Mouse (Mus musculus): ENCODE measurements around the gene Antxr1.

Antxr1 gene

GRCm38 (mm10) chr6:87287251-87287650 lies 48.4 kb downstream of the Antxr1 start:
- no peak for DNase-seq

GRCm38 (mm10) chr6:87285365-87285749 lies 50.3 kb downstream of the Antxr1 start:
- DNase-seq, result no peak

DNA sequence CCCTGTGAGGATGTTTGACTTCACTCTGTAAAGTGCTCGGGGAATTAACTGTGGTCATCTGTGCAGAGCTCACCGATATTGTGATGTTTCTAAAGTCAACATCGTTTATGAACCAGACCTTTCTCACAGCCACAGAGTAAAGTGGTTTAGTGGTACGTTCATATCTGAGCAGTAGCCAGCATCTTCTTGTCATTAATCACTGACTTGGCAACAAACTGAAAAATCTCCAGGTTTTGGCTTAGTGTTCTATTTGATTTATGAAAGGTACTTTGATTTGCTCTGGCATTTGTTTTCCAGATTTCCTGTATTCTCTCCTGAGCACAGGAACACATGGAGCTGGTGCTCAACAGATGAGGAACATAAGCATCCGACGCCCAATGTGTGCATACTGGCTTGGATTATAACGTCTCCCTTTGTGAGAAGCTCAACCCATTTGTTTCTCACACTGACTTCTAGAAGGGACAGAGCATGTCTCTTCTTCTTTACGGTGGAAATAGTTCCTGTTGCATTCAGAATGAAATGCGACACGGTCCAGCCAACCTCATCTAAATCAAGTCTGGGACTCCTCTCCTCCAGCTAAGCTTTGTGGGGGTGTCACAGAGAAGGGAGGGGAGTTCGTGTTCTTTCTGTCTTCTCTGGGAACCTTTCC lies 50.8 kb downstream of the Antxr1 start:
- DNase-seq, result no peak

- peak; percentile 91 for DNase-seq
Measured at GRCm38 (mm10) chr6:87282346-87282781, 53.3 kb downstream of the Antxr1 start.

DNA sequence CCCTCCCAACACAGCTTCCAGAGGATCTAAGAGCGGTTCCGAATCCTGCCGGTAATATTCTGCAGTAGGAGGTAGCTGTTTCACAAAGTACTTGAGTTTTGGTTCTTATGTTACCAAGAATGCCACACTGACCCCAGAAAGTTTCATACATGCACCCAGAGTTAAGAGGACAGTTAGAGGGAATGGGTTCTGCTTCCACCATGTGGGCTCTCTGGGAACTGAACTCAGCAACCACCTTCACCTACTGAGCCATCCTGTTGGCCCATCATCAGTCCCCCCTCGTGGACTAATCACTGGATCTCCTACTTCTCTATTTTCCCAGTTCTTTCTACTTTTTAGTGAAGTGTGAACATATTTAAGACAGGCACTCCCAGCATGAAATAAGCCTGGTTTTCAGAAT lies 53.9 kb downstream of the Antxr1 start:
- DNase-seq, result no peak

DNA sequence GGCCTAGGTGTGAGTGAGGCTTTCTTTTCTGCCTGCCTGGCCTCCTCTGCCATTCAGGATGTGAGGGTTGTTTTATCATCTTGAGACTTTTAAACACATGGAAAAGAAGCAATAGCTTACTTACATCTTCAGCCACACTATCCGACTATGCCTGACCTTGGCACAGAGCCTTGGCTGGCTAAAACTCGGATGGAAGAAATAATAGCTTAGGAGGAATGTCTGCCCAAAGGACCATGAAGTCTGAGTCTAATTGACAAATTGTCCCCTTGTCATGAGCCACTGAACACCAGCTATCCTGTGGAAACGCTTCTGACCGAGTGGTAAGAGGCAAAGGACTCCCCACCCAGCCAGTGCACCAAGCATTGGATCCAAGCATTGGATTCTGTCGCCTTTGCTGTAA lies 57.5 kb downstream of the Antxr1 start:
- DNase-seq, result peak; percentile 10

DNA sequence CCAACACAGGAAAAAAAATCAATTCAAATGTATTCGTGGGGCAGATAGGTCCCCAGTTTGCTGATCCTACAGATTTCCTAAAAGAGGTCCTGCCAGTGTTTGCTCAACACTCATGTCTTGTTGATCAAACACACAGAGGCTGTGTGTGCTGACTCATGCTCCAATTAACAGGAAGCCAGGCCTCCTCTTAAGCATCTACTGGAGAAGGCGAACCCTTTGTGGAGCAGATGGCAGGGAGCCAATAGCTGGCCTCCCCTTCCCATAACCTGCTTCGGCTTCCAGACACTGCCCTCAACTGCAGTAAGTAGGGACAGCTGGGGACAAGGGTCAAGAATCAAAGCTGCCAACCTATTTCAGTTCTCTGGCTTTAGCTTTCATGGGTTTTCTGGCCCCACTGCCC lies 58.1 kb downstream of the Antxr1 start:
- peak; percentile 31 for DNase-seq

DNA sequence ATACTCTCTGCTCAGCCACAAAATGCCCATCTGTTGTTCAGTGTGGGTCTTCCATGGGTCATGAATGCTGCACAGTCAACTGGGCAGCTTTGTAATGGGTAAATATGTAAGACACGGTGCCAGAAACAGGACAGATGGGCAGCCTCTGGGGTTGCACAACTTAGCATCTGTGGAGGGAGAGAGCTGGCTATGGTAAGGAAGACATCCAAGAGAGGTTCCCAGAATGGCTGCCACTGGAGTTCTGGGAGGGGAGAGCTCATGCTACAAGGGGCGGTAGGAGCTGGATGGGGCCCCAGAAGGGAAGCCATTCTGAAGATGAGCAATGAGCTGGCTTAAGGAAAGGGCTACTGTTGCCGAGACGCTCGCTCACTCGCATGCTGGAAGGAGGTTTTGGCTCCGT lies 58.7 kb downstream of the Antxr1 start:
- DNase-seq, result no peak

DNA sequence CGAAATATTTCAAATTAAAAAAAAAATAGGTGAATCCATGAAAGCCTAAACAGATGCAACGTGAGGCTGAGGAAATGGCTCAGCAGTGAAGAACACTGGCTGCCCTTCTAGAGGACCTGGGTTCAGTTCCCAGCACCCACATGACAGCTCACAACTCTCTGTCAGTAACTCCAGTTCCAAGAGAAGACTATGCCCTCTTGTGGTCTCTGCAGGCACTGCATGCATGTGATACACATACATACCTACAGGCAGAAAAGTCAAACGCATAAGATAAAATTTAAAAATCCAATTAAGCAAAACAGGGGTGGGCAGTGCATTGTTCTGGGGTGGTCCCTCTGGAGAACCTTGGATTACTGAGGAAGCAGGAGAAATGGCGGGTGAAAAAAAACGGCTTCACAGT lies 60.8 kb downstream of the Antxr1 start:
- DNase-seq, result no peak

DNA sequence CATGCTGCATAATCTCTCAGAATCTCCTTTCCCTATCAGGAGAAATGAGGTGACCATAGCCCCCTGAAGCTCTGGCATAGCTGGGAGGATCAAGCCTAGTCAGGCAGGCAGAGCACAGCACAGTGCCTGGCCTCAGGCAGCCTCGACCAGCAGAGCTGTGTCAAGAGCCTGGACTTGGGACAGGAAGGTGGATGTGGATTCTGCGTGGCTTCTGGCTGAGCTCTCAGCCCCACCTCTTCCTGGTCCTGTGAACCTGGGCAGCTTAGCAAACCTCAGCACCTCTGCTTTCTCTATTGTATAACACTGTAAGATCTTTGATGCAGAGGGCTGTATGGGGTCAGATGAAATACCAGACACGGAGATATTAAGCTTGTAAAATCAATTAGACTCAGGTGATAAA lies 61.8 kb downstream of the Antxr1 start:
- no peak for DNase-seq

DNA sequence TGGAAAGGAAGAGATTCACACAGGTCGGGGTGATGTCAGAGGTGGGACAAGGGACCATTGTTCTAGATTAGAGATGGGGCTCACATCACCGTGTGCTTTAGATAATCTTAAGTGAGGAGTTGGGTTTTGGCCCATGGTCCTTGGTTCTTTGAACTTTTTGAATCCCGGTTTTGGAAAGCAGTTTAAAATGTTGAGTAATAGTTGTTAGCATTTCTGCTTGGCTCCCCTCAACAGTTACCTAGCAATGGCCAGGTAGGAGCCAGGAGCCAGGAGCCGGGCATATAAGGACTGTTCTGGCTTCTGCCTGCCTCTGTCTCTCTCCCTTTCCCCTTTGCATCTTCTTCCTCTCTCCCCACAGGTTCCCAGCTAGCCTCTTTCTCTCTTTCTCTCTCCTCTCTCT lies 62.5 kb downstream of the Antxr1 start:
- no peak for DNase-seq

GRCm38 (mm10) chr6:87272202-87272601 lies 63.4 kb downstream of the Antxr1 start:
- no peak for DNase-seq

- DNase-seq, result no peak
Measured at GRCm38 (mm10) chr6:87270452-87270851, 65.2 kb downstream of the Antxr1 start.

DNA sequence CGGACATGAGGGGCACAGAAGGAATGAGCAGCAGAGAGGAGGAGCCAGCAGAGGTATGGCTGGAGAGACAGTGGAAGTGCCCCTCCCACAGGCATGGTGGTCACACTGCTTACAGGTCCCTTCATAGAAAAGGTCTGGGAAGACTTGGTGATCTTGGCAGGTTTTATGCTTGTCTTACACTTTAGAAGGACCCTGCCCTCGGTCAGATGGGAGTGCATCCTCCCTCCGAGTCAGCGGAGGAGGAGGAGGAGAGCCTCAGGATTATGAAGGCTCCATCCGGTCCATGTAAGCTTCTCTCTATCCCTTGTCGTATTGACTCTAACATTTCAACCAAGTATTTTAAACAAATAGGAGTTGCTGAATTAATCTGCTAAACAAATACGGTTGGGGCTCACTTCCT lies 65.7 kb downstream of the Antxr1 start:
- DNase-seq, result no peak

DNA sequence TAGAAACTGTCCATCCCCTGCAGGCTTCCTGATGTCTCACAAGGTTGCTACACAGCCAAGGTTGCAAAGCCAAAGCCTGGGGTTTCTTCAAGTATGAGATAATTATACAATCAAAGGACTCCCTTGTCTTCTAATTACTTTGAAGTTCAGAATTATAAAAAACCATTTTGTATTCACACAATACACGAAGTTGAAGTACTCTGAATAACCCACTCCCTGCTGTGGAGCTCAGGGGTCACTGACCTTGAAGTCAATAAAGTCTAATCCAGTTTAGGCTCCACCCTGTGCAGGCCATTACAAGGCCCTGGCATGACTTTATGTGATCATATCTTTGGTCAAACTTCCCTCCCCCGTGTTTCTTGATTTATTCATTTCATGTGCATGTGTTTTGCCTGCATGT lies 73.0 kb downstream of the Antxr1 start:
- DNase-seq, result no peak

DNA sequence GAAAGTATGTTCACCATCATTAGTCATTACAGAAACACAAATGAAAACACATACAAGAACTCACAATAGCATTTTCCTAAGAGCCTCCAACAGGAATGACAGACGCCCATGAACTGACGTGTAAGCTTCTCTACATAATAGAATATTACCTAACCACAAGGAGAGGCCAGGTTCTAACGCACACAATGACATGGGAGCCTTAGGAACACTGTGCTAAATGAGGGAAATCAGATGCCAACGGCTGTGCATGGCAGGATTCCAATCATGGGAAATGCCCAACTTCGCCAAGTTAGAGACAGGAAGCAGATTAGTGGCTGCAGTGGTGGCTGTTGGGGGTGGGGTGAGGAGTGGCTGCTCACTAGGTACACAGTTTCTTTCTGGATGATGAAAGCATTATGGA lies 76.6 kb downstream of the Antxr1 start:
- peak; percentile 12 for DNase-seq

DNA sequence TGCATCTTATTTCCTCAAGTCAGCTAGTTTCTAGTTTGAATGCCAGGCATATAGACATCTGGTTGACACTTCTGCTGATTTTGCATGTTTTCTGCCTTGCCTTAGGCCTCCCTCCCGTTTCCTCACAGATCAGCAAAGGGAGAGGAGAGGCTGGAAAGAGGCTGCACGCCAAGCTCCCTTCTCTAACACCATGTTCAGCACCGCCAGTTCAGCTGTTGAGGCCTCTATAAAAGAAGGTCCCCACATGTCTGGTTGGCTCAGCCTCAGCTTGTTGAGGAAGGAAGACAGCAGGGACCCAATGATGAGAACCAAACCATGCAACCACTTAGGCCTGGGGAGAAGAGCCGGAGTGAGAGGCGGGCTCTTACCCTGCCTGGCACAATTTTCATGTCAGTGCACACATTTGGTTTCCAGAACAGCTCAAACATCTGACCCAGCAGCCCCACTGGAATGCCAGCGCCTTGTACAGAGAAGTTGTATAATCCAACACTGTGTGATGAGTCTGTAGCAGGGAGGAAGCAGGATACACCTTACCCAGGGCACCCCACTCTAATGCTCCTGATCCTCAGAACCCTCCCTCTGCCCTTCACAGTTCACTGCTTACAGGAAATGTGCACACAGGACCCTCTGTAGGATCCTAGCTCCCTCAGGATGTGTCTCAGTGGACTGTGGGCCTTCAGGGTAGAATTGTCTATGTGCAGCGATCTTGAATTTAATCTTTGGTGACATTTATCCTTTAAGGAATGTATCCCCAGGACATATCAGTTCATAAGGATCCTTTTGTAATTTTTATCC lies 77.4 kb downstream of the Antxr1 start:
- no peak for DNase-seq

GRCm38 (mm10) chr6:87257471-87257870 lies 78.2 kb downstream of the Antxr1 start:
- no peak for DNase-seq

DNA sequence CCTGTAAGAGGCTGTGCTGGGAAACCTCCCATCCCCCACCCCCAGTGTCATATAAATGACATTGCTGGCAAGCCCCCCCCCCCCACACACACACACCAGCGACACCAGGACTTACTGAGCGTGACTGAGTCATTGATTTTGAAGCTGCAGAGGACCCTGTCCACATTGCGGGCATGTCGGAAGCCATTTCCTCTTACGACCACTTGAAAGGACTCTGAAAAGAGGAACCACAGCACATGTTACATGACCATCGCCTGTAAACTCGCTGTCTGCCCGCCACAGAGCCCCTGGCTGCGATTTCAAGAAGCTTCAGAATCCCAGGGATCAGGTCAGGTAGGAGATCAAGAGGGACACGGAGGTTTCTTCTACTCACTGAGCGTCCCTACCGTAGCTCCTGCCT lies 80.0 kb downstream of the Antxr1 start:
- DNase-seq, result no peak

GRCm38 (mm10) chr6:87254756-87255155 lies 80.9 kb downstream of the Antxr1 start:
- no peak for DNase-seq

GRCm38 (mm10) chr6:87251716-87252115 lies 83.9 kb downstream of the Antxr1 start:
- no peak for DNase-seq

GRCm38 (mm10) chr6:87250701-87251100 lies 84.9 kb downstream of the Antxr1 start:
- no peak for DNase-seq

DNA sequence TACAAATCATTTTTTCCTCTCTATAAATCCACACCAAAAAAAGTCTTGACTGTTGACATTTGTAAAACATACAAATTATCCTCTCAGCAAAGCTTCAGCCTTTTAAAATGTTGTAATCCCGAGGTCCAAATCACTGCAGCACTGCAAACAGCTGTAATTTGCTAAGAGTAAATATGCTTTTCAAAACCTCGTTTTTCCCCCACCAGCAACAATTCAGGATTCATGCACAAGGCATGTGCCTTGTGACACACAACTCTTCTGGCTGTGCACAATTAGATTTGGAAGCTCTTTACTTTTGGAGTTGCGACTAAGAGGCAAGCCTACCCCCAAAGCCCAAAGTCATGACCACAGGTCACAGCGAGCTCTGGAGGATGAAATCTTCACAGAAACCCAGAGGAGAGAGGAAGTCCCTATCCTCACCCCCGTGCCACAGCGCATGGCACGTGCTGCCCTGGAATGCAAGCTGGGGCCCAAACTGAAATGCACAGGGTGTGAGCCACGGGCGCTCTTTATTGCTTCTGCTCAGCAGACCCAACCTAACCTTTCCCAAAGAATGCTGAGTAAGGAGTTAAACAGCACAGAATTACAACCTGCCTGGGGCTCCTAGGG lies 87.3 kb downstream of the Antxr1 start:
- DNase-seq, result no peak

Measured in kidney, adult 9 months (tissue).